12 mouse cellular contexts compared by ENCODE assay signal in the genomic region with DNA sequence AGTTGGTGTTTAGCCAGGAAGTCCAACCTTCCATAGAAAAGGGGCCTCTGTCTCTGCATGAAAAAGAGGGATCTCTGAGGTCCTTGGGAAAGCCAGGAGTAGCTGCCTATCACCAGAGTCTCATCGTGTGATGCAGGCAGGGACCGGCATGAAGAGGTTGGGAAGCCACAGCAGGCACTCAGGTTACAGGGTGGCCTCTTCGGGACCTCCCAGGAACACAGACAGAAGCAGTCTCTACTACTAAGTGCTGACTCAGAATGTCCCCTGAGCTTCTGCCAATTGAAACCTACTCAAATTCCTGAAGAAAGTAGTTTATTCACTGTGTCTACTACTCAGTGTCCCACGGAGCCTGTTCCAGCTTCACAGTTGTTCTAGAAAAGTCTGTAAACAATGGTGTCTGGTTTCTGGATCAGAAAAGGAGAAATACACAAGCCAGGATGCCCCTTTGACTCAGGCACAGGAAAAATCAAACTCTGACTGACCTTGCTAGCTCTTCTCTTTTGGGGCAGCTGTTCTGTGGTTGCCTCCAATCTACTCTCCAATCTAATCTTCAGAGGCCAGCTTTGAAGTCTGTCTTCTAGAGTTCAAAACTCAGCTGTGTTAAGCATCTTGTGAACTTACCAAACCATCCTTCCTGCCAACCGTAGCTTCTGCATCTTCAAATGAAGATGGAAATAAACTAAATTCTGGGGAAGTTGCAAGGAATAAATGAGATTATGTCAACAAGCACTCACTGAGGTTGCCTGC.
DNase-seq lines count a peak whose midpoint lies in the region.
"Had no signal": no experiment of that assay in that cellular context is flagged by ENCODE, and none has a peak within 500 bp of the region (broad histone marks: within the 10 kb centered on the region; RNA-seq: fewer than 3 reads in every experiment).

No protein-coding gene starts in this region.

- no peaks in the 10 kb centered on the region for H3K9me3 ChIP-seq in forebrain, embryonic 10.5 days
- H3K9me3 ChIP-seq: heart, embryonic 15.5 days had no signal

- H3K4me1 ChIP-seq in forebrain, embryonic 10.5 days = no peaks in the 10 kb centered on the region
- H3K4me1 ChIP-seq: heart, embryonic 15.5 days had no signal

- no peaks in the 10 kb centered on the region for H3K36me3 ChIP-seq in forebrain, embryonic 10.5 days (replicated peaks)
- H3K36me3 ChIP-seq: heart, embryonic 15.5 days had no signal

- 75% methylated on average over 5 of the region's 5 CpGs for whole genome bisulfite sequencing in forebrain, embryonic 10.5 days

- DNase-seq in heart, postnatal 10 days = peak; percentile 2 to 6
- no peak for DNase-seq in heart, postnatal 36 days
- peak; percentile 3 for DNase-seq in 3T3-L1 (ENCODE audit: low read depth, low spot score)
- peak; percentile 18 for DNase-seq in 416B (ENCODE audit: low read depth)
- DNase-seq in lung, postnatal 14 days = peak; percentile 36
- DNase-seq in neural tube, embryonic 10.5 days (ENCODE audit: extremely low spot score, low spot score) = no peak
- DNase-seq in forebrain, embryonic 10.5 days (ENCODE audit: extremely low spot score, low spot score) = no peak
- DNase-seq: kidney, adult 9 months; layer of hippocampus, adult 9-11 months; spleen, adult 18-20 months had no signal

- intact Hi-C loops in heart, postnatal 10 days (cut with DNase I) = no loop called here
- intact Hi-C loops in heart, postnatal 36 days (cut with DNase I) = no loop called here

- H3K27me3 ChIP-seq in forebrain, embryonic 10.5 days (ENCODE audit: poor library complexity, severe bottlenecking) = no peaks in the 10 kb centered on the region
- H3K27me3 ChIP-seq: heart, embryonic 15.5 days had no signal

- H3K4me3 ChIP-seq in forebrain, embryonic 10.5 days = no peak overlapping the region
- H3K4me3 ChIP-seq: heart, embryonic 15.5 days had no signal

- no peak overlapping the region for H3K27ac ChIP-seq in forebrain, embryonic 10.5 days
- H3K27ac ChIP-seq: heart, embryonic 15.5 days; hindbrain, postnatal 0 days had no signal

Comparison
In these comparisons a context has a peak if more than half of its experiments do, and no peak if none do; other contexts are left out.
1. DNase-seq: peak in heart, postnatal 10 days (2 of 2), 3T3-L1 (single experiment), 416B (single experiment) and lung, postnatal 14 days (single experiment); none in heart, postnatal 36 days (0 of 2), neural tube, embryonic 10.5 days (single experiment) and forebrain, embryonic 10.5 days (single experiment).